Mouse (Mus musculus) large intestine, adult 2 months (tissue): ENCODE measurements around the gene 4933427D14Rik. TPM values are rescaled to one million over a fixed set of nuclear protein-coding genes. Genes with fewer than 3 reads are reported as not detected.

Experiments
- DNase-seq: peaks from one replicate; pipeline ENCODE4 v3.0.0-alpha.2; 2012; ENCODE audit warnings: low read depth, low spot score
- WGBS: fragments of 180-500 bp; shearing (Covaris S2); methylation state at CpG from one replicate; pipeline ENCODE4 v1.1.7; 2018; 5-methylcytosine and 5-hydroxymethylcytosine counted together
- polyA plus RNA-seq: library from polyadenylated mRNA; depleted of rRNA; stranded (reverse); fragments of >200 nt; gene quantifications from 2 replicates; pipeline ENCODE4 v1.2.3, GENCODE M21; 2012; rRNA removed

Gene 4933427D14Rik
- polyA plus RNA-seq: 3.6 and 4.3 TPM in 2 replicates

- WGBS: under 1% methylated on average over 42 of the region's 42 CpGs
- peak; percentile 57 for DNase-seq
Measured at GRCm38 (mm10) chr11:72207204-72207833, at the start of gene 4933427D14Rik, which contains the start of gene Txndc17. 4933427D14Rik (minus strand) TSS chr11:72207459. Txndc17 (plus strand) TSS chr11:72207547.

GRCm38 (mm10) chr11:72256441-72256840, 49.2 kb upstream of the 4933427D14Rik start:
- no peak for DNase-seq
- whole genome bisulfite sequencing: 66% methylated on average over 2 of the region's 2 CpGs

GRCm38 (mm10) chr11:72255629-72256028, 48.4 kb upstream of the 4933427D14Rik start:
- WGBS: 47% methylated on average over 4 of the region's 4 CpGs

GRCm38 (mm10) chr11:72245196-72245753, 38.0 kb upstream of the 4933427D14Rik start:
- 81% methylated on average over 8 of the region's 8 CpGs for WGBS

More at GRCm38 (mm10) chr11:72255629-72256028, 48.4 kb upstream of the 4933427D14Rik start:
- no peak for DNase-seq

GRCm38 (mm10) chr11:72240062-72240860, 33.0 kb upstream of the 4933427D14Rik start:
- DNase-seq: no peak
- WGBS: 65% methylated on average over 4 of the region's 4 CpGs

More at GRCm38 (mm10) chr11:72245196-72245753, 38.0 kb upstream of the 4933427D14Rik start:
- DNase-seq: no peak

- no peak for DNase-seq
- WGBS: 65% methylated on average over 5 of the region's 5 CpGs
Measured at GRCm38 (mm10) chr11:72234013-72234412, 26.8 kb upstream of the 4933427D14Rik start.

- 38% methylated on average over 1 of the region's 1 CpGs for WGBS
- DNase-seq: no peak
Measured at GRCm38 (mm10) chr11:72232991-72233390, 25.7 kb upstream of the 4933427D14Rik start.

GRCm38 (mm10) chr11:72232068-72232467, 24.8 kb upstream of the 4933427D14Rik start:
- DNase-seq: no peak

GRCm38 (mm10) chr11:72228513-72228912, 21.3 kb upstream of the 4933427D14Rik start:
- 20% methylated on average over 4 of the region's 4 CpGs for WGBS
- DNase-seq: no peak

More at GRCm38 (mm10) chr11:72232068-72232467, 24.8 kb upstream of the 4933427D14Rik start:
- WGBS: 84% methylated on average over 7 of the region's 7 CpGs

GRCm38 (mm10) chr11:72226901-72227300, 19.6 kb upstream of the 4933427D14Rik start:
- DNase-seq: no peak
- 59% methylated on average over 6 of the region's 6 CpGs for WGBS

- 57% methylated on average over 10 of the region's 10 CpGs for WGBS
- no peak for DNase-seq
Measured at GRCm38 (mm10) chr11:72226020-72226791, 18.9 kb upstream of the 4933427D14Rik start.

- 3% methylated on average over 5 of the region's 5 CpGs for WGBS
Measured at GRCm38 (mm10) chr11:72224865-72225264, 17.6 kb upstream of the 4933427D14Rik start.

GRCm38 (mm10) chr11:72223414-72223813, 16.2 kb upstream of the 4933427D14Rik start:
- DNase-seq: no peak
- WGBS: 80% methylated on average over 4 of the region's 4 CpGs

More at GRCm38 (mm10) chr11:72224865-72225264, 17.6 kb upstream of the 4933427D14Rik start:
- no peak for DNase-seq

- DNase-seq: no peak
- 16% methylated on average over 6 of the region's 6 CpGs for WGBS
Measured at GRCm38 (mm10) chr11:72221278-72221677, 14.0 kb upstream of the 4933427D14Rik start.

- no peak for DNase-seq
- WGBS: 75% methylated on average over 5 of the region's 5 CpGs
Measured at GRCm38 (mm10) chr11:72217116-72217515, 9.9 kb upstream of the 4933427D14Rik start.

- WGBS: under 1% methylated on average over 29 of the region's 29 CpGs
- DNase-seq: peak; percentile 87
Measured at GRCm38 (mm10) chr11:72215410-72215797, 8.1 kb upstream of the 4933427D14Rik start, which contains the start of gene Med31. Med31 (minus strand) TSS chr11:72215592.

GRCm38 (mm10) chr11:72214591-72215409, 7.5 kb upstream of the 4933427D14Rik start:
- peak; percentile 90 for DNase-seq
- under 1% methylated on average over 51 of the region's 51 CpGs for WGBS

- WGBS: 2% methylated on average over 17 of the region's 17 CpGs
Measured at GRCm38 (mm10) chr11:72207834-72208377, 647 bp upstream of the 4933427D14Rik start.

More at GRCm38 (mm10) chr11:72207834-72208377, 647 bp upstream of the 4933427D14Rik start:
- DNase-seq: no peak
